In the genomic region with DNA sequence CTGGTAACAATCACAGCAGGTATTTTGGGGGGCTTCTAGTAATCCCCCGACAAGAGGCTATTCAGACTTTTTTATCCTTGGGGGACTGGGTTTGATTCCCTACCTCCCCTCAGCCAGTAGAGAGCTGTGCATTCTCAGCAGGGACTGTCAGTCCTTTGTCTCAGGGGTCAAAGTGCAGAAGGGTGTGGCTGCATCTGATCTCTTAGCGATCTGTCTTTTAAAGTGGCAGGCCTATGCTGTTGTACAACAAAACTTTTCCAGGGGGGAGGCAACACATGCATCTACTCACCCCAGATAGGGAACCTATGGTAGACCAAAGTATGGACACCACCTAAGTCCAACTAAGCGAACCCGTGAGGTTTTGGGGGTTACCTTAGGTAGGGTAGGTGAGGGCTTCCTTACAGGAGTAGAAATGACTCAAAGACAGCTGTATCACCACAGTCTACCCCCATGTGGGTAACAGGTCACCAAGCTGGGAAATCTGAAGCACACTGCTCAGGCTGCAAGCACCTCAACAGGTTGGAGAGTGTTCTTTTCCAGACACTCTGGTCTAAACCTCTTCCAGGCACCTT, we compare ENCODE assay signal across 20 mouse cellular contexts. TPM values are rescaled to one million over a fixed set of nuclear protein-coding genes. Genes with fewer than 3 reads are reported as not detected.
DNase-seq lines count a peak whose midpoint lies in the region; ATAC-seq lines count a peak whose summit lies in the region.
"Had no signal": no experiment of that assay in that cellular context is flagged by ENCODE, and none has a peak within 500 bp of the region (broad histone marks: within the 10 kb centered on the region; RNA-seq: fewer than 3 reads in every experiment).

No protein-coding gene starts in this region.

- no peak overlapping the region for H3K27ac ChIP-seq in hindbrain, embryonic 11.5 days (ENCODE audit: low read depth, low read length)
- no peak overlapping the region for H3K27ac ChIP-seq in hindbrain, embryonic 14.5 days
- H3K27ac ChIP-seq in intestine, embryonic 15.5 days: no peak overlapping the region
- H3K27ac ChIP-seq in stomach, embryonic 15.5 days: no peak overlapping the region
- H3K27ac ChIP-seq: embryonic facial prominence, embryonic 12.5 days; forebrain, embryonic 15.5 days; heart, embryonic 13.5 days; hindbrain, embryonic 12.5 days; hindbrain, postnatal 0 days had no signal

- H3K9me3 ChIP-seq in hindbrain, embryonic 11.5 days (ENCODE audit: control insufficient read depth, low read length): no peaks in the 10 kb centered on the region
- H3K9me3 ChIP-seq in hindbrain, embryonic 14.5 days (ENCODE audit: control insufficient read depth, low read length): no peaks in the 10 kb centered on the region
- H3K9me3 ChIP-seq in intestine, embryonic 15.5 days: no peaks in the 10 kb centered on the region
- H3K9me3 ChIP-seq in stomach, embryonic 15.5 days: no peaks in the 10 kb centered on the region
- H3K9me3 ChIP-seq: forebrain, embryonic 15.5 days; G1E; hindbrain, embryonic 12.5 days had no signal

- no peaks in the 10 kb centered on the region for H3K4me1 ChIP-seq in hindbrain, embryonic 11.5 days (replicated peaks; ENCODE audit: control insufficient read depth, insufficient read depth, low read length)
- H3K4me1 ChIP-seq in hindbrain, embryonic 14.5 days (replicated peaks; ENCODE audit: control insufficient read depth, insufficient read depth, low read length): no peaks in the 10 kb centered on the region
- no peaks in the 10 kb centered on the region for H3K4me1 ChIP-seq in intestine, embryonic 15.5 days (replicated peaks)
- no peaks in the 10 kb centered on the region for H3K4me1 ChIP-seq in stomach, embryonic 15.5 days
- H3K4me1 ChIP-seq: embryonic facial prominence, embryonic 12.5 days; forebrain, embryonic 15.5 days; heart, embryonic 13.5 days; hindbrain, embryonic 12.5 days had no signal

- no peak overlapping the region for H3K4me2 ChIP-seq in hindbrain, embryonic 11.5 days (replicated peaks; ENCODE audit: low read depth, low read length)
- H3K4me2 ChIP-seq in hindbrain, embryonic 14.5 days (replicated peaks): no peak overlapping the region
- no peak overlapping the region for H3K4me2 ChIP-seq in intestine, embryonic 15.5 days (replicated peaks)
- H3K4me2 ChIP-seq in stomach, embryonic 15.5 days: no peak overlapping the region
- H3K4me2 ChIP-seq: embryonic facial prominence, embryonic 12.5 days; forebrain, embryonic 15.5 days; heart, embryonic 13.5 days; hindbrain, embryonic 12.5 days had no signal

- no peak overlapping the region for H3K4me3 ChIP-seq in hindbrain, embryonic 11.5 days (ENCODE audit: low read depth, low read length)
- no peak overlapping the region for H3K4me3 ChIP-seq in hindbrain, embryonic 14.5 days (replicated peaks; ENCODE audit: low read length)
- H3K4me3 ChIP-seq in intestine, embryonic 15.5 days (replicated peaks): no peak overlapping the region
- no peak overlapping the region for H3K4me3 ChIP-seq in stomach, embryonic 15.5 days (replicated peaks)
- H3K4me3 ChIP-seq: embryonic facial prominence, embryonic 12.5 days; forebrain, embryonic 15.5 days; heart, embryonic 13.5 days; hindbrain, embryonic 12.5 days had no signal

- no peak overlapping the region for H3K9ac ChIP-seq in hindbrain, embryonic 11.5 days (ENCODE audit: low read depth, low read length)
- no peak overlapping the region for H3K9ac ChIP-seq in hindbrain, embryonic 14.5 days
- no peak overlapping the region for H3K9ac ChIP-seq in intestine, embryonic 15.5 days
- H3K9ac ChIP-seq in stomach, embryonic 15.5 days: no peak overlapping the region
- H3K9ac ChIP-seq: embryonic facial prominence, embryonic 12.5 days; forebrain, embryonic 15.5 days; heart, embryonic 13.5 days; hindbrain, embryonic 12.5 days had no signal

- no peaks in the 10 kb centered on the region for H3K36me3 ChIP-seq in hindbrain, embryonic 11.5 days (ENCODE audit: control insufficient read depth, insufficient read depth, low read length)
- H3K36me3 ChIP-seq in hindbrain, embryonic 14.5 days (replicated peaks; ENCODE audit: control insufficient read depth, insufficient read depth): no peaks in the 10 kb centered on the region
- no peaks in the 10 kb centered on the region for H3K36me3 ChIP-seq in intestine, embryonic 15.5 days
- no peaks in the 10 kb centered on the region for H3K36me3 ChIP-seq in stomach, embryonic 15.5 days
- H3K36me3 ChIP-seq: embryonic facial prominence, embryonic 12.5 days; forebrain, embryonic 15.5 days; G1E; heart, embryonic 13.5 days; hindbrain, embryonic 12.5 days had no signal

- no peak for ATAC-seq in hindbrain, embryonic 11.5 days (ENCODE audit: low FRiP score)
- no peak for ATAC-seq in hindbrain, embryonic 14.5 days (ENCODE audit: low FRiP score)
- peak; percentile 86 for ATAC-seq in intestine, embryonic 15.5 days
- ATAC-seq in stomach, embryonic 15.5 days (ENCODE audit: insufficient read depth, low FRiP score, low read depth): 0 out of 2 replicates have a peak, but pooled peaks have one; percentile 18
- ATAC-seq: forebrain, embryonic 15.5 days; hindbrain, postnatal 0 days had no signal

- WGBS in hindbrain, embryonic 11.5 days: 52% methylated on average over 4 of the region's 4 CpGs
- WGBS in hindbrain, embryonic 14.5 days: 55% methylated on average over 4 of the region's 4 CpGs
- WGBS in intestine, embryonic 15.5 days: 71% methylated on average over 4 of the region's 4 CpGs
- WGBS in stomach, embryonic 15.5 days: 79% methylated on average over 4 of the region's 4 CpGs

- DNase-seq in hindbrain, embryonic 11.5 days (ENCODE audit: low spot score): peak; percentile 27
- DNase-seq in hindbrain, embryonic 14.5 days (ENCODE audit: low spot score): no peak
- peak; percentile 37 for DNase-seq in ES-CJ7 (ENCODE audit: low read depth, low spot score)
- no peak for DNase-seq in urinary bladder, postnatal 36 days (ENCODE audit: low spot score in 2 of 2)
- no peak for DNase-seq in lung, adult 18-20 months
- DNase-seq in thymus, postnatal 4 days: no peak
- DNase-seq: adrenal gland, postnatal 10 days; cerebellum, adult 11 months; cerebellum, adult 8-10 months; cerebellum, postnatal 14 days; gastrocnemius, postnatal 10 days; heart, postnatal 36 days had no signal

- H3K27me3 ChIP-seq in hindbrain, embryonic 11.5 days (ENCODE audit: control insufficient read depth, insufficient read depth, low read length): no peaks in the 10 kb centered on the region
- H3K27me3 ChIP-seq in hindbrain, embryonic 14.5 days (ENCODE audit: control insufficient read depth, insufficient read depth, low read length): no peaks in the 10 kb centered on the region
- H3K27me3 ChIP-seq in intestine, embryonic 15.5 days (replicated peaks): no peaks in the 10 kb centered on the region
- no peaks in the 10 kb centered on the region for H3K27me3 ChIP-seq in stomach, embryonic 15.5 days (replicated peaks)
- H3K27me3 ChIP-seq: embryonic facial prominence, embryonic 12.5 days; forebrain, embryonic 15.5 days; heart, embryonic 13.5 days; hindbrain, embryonic 12.5 days had no signal

RNA-seq across cellular contexts. Expression of a gene that starts 45.5 kb away (rescaled TPM):
- 1.4 TPM in 2 replicates for polyA plus RNA-seq in hindbrain, embryonic 11.5 days (2014; fragmentation: Nextera tagmentation; extraction: Ambion mirVana)
- 0.79 and 1.1 TPM in 2 replicates for polyA plus RNA-seq in hindbrain, embryonic 14.5 days (2014; fragmentation: Nextera tagmentation; extraction: Ambion mirVana)
- 4.7 and 4.8 TPM in 2 replicates for polyA plus RNA-seq in intestine, embryonic 15.5 days (2015; fragmentation: Nextera tagmentation; extraction: Ambion mirVana)
- 5.1 and 5.3 TPM in 2 replicates for polyA plus RNA-seq in stomach, embryonic 15.5 days (2015; fragmentation: Nextera tagmentation; extraction: Ambion mirVana)
- polyA plus RNA-seq: G1E had no signal

RNA-seq across cellular contexts. Expression of a gene that starts 55.0 kb away (rescaled TPM):
- 13.6 and 17.6 TPM in 2 replicates for polyA plus RNA-seq in hindbrain, embryonic 11.5 days (2014; fragmentation: Nextera tagmentation; extraction: Ambion mirVana)
- 17.3 and 22.0 TPM in 2 replicates for polyA plus RNA-seq in hindbrain, embryonic 14.5 days (2014; fragmentation: Nextera tagmentation; extraction: Ambion mirVana)
- 34.9 and 37.2 TPM in 2 replicates for polyA plus RNA-seq in intestine, embryonic 15.5 days (2015; fragmentation: Nextera tagmentation; extraction: Ambion mirVana)
- polyA plus RNA-seq in stomach, embryonic 15.5 days (2015; fragmentation: Nextera tagmentation; extraction: Ambion mirVana): 32.7 and 40.2 TPM in 2 replicates

Comparison
In these comparisons a context has a peak if more than half of its experiments do, and no peak if none do; other contexts are left out.
1. DNase-seq: peak in hindbrain, embryonic 11.5 days (single experiment) and ES-CJ7 (single experiment); none in hindbrain, embryonic 14.5 days (single experiment), urinary bladder, postnatal 36 days (0 of 2), lung, adult 18-20 months (0 of 2) and thymus, postnatal 4 days (single experiment).
2. ATAC-seq: peak in intestine, embryonic 15.5 days (single experiment) and stomach, embryonic 15.5 days (single experiment); none in hindbrain, embryonic 11.5 days (single experiment) and hindbrain, embryonic 14.5 days (single experiment).